Mouse (Mus musculus) hematopoietic stem cell, adult 5-6 weeks (primary cell): ENCODE results near the gene Sgcb. TPM values are rescaled to one million over a fixed set of nuclear protein-coding genes. Genes with fewer than 3 reads are reported as not detected.
"Not testable (repeated sequence)": the region's sequence is repeated elsewhere in the genome, so short reads cannot be mapped to it uniquely, and the experiment has no call there.

Experiments
- ATAC-seq, 2 experiments: fragments of 125-278 bp in 1 of 2; replicated peaks in 1 of 2; 2 replicates each; pipeline ENCODE4 v1.8.0; 2016 to 2017; ENCODE audit warnings: inconsistent platforms in 2 of 2, mild to moderate bottlenecking in 2 of 2, moderate number of reproducible peaks in 2 of 2, low read depth in 1 of 2, moderate TSS enrichment in 1 of 2; ENCODE audit not compliant: low FRiP score in 2 of 2, poor library complexity in 2 of 2, severe bottlenecking in 2 of 2, insufficient read depth in 1 of 2, low TSS enrichment in 1 of 2
- total RNA-seq: library from RNA; stranded (forward); fragments of 172-1452, 232-1000 nt; gene quantifications from 2 replicates; pipeline ENCODE4 v1.2.3, GENCODE M21; 2017

The Sgcb gene
- total RNA-seq, 1 experiment from 2014 or later, result 5.8 TPM

DNA sequence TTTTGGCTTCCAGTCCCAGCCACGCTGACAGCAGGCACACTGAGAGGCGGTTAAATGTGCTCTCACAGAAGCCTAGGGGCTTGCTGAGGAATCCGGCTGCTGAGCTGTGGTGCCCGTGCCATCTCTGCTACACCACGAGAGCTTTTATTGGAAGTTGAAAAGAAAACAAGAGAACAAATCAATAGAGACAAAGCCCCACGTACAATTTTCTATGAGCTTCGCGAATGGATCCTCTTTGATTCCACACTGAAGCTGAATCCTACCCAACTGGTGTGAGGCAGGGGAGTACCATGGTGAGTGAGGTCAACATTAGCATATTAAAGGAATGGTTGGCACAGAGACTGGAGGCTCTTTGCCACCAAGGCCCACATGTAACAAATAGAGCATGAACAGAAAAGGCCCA, 46.2 kb downstream of the Sgcb start:
- ATAC-seq, result no peak

DNA sequence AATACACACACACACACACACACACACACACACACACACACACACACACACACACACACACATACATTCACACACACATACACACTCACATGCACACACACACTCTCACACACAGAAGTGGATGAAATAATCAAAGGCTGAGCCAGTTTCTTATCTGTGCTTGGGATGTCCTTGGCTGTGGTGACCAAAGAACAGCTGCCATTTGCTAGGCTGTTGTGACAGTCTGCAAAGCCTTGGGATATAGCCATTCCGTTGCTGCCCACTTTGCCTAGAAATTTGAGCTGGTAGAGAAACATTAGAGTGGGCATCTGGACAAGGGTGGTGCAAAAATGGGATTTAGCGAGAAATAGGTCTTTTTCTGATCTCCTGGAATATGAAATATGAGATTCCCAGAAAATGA, 47.6 kb downstream of the Sgcb start:
- ATAC-seq, result no peak

DNA sequence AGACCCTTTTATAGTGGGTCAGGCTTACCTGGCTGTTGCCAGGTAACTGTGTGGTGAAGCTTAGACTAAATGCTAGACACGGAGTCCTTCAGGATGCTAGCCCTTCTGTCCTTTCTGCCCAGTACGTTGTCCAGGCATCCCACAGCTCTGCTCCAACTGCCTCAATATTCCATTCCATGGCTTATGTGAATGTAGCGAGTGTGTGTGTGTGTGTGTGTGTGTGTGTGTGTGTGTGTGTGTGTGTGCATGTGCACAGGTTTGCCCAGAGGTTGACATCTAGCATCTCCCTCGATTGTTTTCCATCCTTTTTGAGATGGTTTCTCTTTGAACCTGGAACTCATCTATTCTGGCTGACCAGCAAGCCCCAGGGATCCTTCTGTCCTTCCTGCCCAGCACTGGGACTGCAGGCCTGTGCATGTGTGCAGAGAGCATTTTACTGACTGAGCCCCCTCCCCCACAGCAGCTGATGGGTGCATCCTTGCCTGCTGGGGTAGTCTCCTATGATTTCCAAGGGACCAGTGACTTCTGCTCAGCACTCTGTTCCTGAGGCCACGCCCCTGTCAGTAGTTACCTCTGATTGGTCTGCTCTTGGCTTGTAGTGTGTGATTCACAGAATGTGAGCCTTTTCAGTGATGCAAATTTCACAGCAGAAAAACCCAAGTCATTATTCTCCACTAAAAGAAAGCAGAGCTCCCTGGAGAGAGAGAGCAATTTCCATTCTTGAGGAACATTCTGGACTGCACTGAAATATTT, 48.5 kb downstream of the Sgcb start:
- no peak for ATAC-seq

DNA sequence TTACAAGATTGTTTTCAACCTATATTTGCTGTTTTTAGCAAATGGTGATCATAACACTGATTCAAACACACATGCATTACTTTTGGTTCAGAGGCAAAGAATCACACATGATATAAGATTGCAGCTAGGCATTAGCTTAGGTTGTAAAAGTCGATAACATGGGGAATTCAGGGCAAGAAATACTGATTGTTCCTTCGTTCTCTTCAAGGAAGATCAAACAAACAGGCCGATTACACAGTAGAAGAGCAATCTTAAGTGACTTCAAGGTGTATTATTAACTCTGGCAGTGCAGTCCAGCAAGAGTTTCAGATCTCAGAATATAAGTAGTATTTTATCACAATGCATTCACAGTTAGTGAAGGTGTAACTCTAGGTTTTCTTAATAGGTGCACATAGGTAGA, 60.5 kb downstream of the Sgcb start:
- no peak for ATAC-seq

DNA sequence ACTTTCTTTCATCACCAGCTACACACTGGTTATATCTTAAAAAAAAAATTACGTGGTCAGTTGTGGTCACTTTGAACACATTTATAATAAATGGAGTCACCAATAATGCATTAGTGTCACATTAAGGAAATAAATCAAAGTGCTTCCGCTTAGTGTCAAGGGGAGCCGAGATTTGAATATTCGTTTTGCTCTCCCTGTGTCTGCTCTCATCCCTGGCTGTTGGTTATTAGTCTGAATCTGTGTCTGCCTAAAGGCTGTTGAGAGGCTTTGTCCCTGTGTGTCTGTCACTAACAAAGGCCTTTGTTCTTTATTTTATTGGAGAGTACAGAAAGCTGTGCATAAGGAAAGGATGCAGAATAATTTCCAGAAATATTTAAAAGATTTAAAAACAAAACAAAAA, 61.0 kb downstream of the Sgcb start:
- no peak for ATAC-seq

DNA sequence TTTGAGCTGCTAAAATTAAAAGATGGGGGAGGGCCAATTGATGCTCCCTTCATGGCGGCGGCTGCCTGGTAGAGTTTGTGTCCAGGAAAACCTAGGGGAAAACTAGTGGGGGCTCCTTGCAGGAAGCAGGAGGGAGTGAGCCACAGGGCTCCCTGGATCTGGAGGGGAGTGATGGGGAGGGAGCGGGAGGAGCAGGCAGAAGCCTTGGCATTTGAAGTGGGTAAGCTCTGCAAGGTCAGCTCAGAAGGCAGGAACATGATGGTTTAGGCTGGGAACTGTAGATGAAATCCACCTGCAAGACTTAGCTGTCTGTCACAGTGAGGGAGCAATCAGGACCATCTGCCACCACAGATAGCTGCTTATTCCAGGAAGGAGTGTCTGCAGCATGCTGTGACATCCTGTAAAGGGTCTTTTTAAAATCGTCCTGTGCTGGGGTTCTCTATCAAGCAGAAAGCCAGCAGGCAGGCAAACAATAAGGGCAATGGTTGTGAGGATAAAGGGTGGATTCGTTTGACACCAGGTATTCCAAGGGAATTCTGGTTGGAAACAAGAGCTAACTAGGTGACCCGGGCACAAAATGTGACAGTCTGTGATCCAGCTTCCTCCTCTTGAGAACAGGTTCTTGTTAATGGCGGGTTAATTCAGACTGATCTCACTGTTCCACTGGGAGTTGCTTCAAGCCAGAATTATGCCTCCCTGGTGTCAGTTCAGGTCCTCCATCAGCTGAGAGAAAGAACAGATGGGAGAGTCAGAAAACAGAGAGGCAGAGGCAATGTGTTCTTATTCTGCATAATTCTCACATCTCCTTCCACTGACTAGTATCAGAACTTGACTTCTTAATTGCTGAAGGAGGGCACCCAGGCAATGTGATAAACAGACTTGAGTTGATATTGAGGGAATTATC, 62.1 kb downstream of the Sgcb start:
- ATAC-seq, result no peak

DNA sequence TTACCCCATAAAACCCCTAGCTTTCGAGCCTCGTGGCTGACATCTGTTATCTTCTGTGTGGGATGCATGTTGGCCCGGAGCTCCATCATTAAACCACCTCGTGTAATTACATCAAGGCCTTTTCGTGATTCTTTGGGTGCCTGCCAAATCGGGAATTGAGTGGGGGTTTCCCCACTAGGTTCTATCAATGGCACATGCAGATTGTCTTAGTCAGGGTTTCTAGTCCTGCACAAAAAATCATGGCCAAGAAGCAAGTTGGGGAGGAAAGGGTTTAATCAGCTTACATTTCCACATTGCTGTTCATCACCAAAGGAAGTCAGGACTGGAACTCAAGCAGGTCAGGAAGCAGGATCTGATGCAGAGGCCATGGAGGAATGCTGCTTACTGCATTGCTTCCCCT, 63.6 kb downstream of the Sgcb start:
- not testable (repeated sequence) for ATAC-seq

Other genes starting within 250 kb of the Sgcb start
- not detected in 2 replicates for gene Cwh43, start 241.7 kb downstream of the Sgcb start, total RNA-seq
- 18.2 and 21.6 TPM in 2 replicates for gene Dcun1d4, start 166.8 kb downstream of the Sgcb start, total RNA-seq
- 1.1 and 2.4 TPM in 2 replicates for gene Lrrc66, start 15.3 kb downstream of the Sgcb start, total RNA-seq
- 0.25 TPM in 1 of 2 replicates, not detected in the other for gene Spata18, start 3.6 kb upstream of the Sgcb start, total RNA-seq